Mouse (Mus musculus) CD4-positive, CD25-positive, alpha-beta regulatory T cell, adult 4 months (primary cell): Measurements from ENCODE around the gene Rhox8. TPM values are rescaled to one million over a fixed set of nuclear protein-coding genes. Genes with fewer than 3 reads are reported as not detected.
"Not testable (repeated sequence)": the region's sequence is repeated elsewhere in the genome, so short reads cannot be mapped to it uniquely, and the experiment has no call there.

Experiments
- ATAC-seq: one replicate; pipeline ENCODE4 v1.8.0; 2017
- polyA plus RNA-seq, 2 experiments: library from polyadenylated mRNA; unstranded; fragments of 100-300 nt; shearing (Covaris generic); gene quantifications; one replicate each; pipeline ENCODE4 v1.2.1; 2017

Rhox8 gene
- under 1 TPM in 1 of 2 experiments, not detected in 1; 0.36 TPM for polyA plus RNA-seq

- no peak for ATAC-seq
Measured at GRCm38 (mm10) chrX:37878844-37879243, at the start of gene Rhox8. Rhox8 (minus strand) TSS chrX:37878944.

- no peak for ATAC-seq
Measured at GRCm38 (mm10) chrX:37916311-37916710, 37.6 kb upstream of the Rhox8 start.

GRCm38 (mm10) chrX:37908581-37908980 lies 29.8 kb upstream of the Rhox8 start:
- no peak for ATAC-seq

- no peak for ATAC-seq
Measured at GRCm38 (mm10) chrX:37903727-37904126, 25.0 kb upstream of the Rhox8 start.

- not testable (repeated sequence) for ATAC-seq
Measured at GRCm38 (mm10) chrX:37901670-37902069, 22.9 kb upstream of the Rhox8 start, which contains the start of gene Rhox9. Rhox9 (minus strand) TSS chrX:37901770.

DNA sequence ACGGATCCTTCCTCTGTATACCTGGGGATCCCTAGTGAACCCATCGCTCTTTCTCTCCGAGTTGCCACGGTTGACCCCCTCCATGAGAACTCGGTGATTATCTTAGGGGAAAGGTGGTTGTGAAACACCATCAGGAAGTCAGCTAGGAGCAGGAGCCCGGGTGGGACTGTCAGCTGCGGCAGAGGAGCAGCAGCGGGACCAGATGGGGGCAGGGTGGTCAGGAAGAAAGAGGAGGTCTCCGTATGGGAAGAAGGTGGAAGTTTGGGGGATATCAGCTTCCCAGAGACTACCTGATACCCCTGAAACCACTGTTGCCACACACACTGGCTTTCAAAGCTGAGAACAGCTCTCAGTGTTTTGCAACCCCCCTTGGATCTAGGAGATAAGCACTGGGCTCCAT lies 18.4 kb upstream of the Rhox8 start, which contains the start of gene Rhox7b:
TSS of gene Rhox7b (minus strand) at position 101 of the 400 bp plus-strand sequence.
- ATAC-seq = not testable (repeated sequence)

GRCm38 (mm10) chrX:37871641-37872040 lies 7.1 kb downstream of the Rhox8 start:
- ATAC-seq = no peak

DNA sequence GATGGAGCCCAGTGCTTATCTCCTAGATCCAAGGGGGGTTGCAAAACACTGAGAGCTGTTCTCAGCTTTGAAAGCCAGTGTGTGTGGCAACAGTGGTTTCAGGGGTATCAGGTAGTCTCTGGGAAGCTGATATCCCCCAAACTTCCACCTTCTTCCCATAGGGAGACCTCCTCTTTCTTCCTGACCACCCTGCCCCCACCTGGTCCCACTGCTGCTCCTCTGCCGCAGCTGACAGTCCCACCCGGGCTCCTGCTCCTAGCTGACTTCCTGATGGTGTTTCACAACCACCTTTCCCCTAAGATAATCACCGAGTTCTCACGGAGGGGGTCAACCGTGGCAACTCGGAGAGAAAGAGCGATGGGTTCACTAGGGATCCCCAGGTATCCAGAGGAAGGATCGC lies 47.4 kb downstream of the Rhox8 start, which contains the start of gene Rhox7a:
TSS of gene Rhox7a (plus strand) at position 301 of the 400 bp plus-strand sequence.
- ATAC-seq = not testable (repeated sequence)

DNA sequence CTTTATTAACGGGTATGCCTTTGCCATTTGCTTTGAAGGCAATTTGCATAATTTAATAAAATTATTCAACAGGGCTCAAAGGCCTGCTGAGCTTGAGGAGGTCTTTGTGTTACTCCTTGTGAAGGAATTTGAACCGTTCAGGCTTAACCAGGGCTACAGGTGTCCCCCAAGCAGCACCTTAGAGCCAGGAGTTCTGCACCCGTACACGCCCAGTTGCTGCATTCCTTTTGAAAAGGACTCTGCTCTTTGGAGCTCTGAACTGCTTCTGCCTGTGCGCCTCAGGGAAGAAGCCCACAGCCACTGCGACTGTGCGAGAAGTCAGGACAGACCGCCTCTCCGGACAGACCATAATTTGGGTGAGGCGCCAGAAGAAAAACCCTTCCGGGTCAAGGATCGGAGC lies 52.1 kb downstream of the Rhox8 start, which contains the start of gene Rhox6:
TSS of gene Rhox6 (plus strand) at position 301 of the 400 bp plus-strand sequence.
- ATAC-seq = not testable (repeated sequence)

Other genes starting within 250 kb of the Rhox8 start
- gene Rhox2g, start 235.5 kb downstream of the Rhox8 start, polyA plus RNA-seq = not detected
- gene Rhox4g, start 227.6 kb downstream of the Rhox8 start, polyA plus RNA-seq = not detected
- gene Rhox3h, start 210.2 kb downstream of the Rhox8 start, polyA plus RNA-seq = not detected
- gene Rhox2h, start 205.7 kb downstream of the Rhox8 start, polyA plus RNA-seq = not detected
- not detected for gene Rhox5, start 74.1 kb downstream of the Rhox8 start, polyA plus RNA-seq
- gene Rhox6, start 52.0 kb downstream of the Rhox8 start, polyA plus RNA-seq = not detected
- not detected for gene Rhox7a, start 47.3 kb downstream of the Rhox8 start, polyA plus RNA-seq
- not detected for gene Rhox7b, start 18.3 kb upstream of the Rhox8 start, polyA plus RNA-seq
- not detected for gene Rhox9, start 22.8 kb upstream of the Rhox8 start, polyA plus RNA-seq
- gene Btg1-ps1, start 139.9 kb upstream of the Rhox8 start, polyA plus RNA-seq = not detected
- not detected for gene Btg1-ps2, start 164.2 kb upstream of the Rhox8 start, polyA plus RNA-seq
- not detected for gene Rhox10, start 187.5 kb upstream of the Rhox8 start, polyA plus RNA-seq
- not detected for gene Rhox11, start 206.2 kb upstream of the Rhox8 start, polyA plus RNA-seq
- not detected for gene Rhox12, start 232.0 kb upstream of the Rhox8 start, polyA plus RNA-seq
- gene Rhox13, start 242.3 kb upstream of the Rhox8 start, polyA plus RNA-seq = not detected